Mouse (Mus musculus) testis, adult 2 months (tissue): ENCODE data around the gene Ell.

Source experiments
- CTCF ChIP-seq: fragments of 200-500 bp; IDR thresholded peaks from 2 replicates; pipeline ENCODE4 v1.5.1; 2012; ENCODE audit warnings: low read depth, mild to moderate bottlenecking, inconsistent platforms, low read length, moderate library complexity; ENCODE audit not compliant: control insufficient read depth, insufficient read depth, insufficient replicate concordance
- POLR2A ChIP-seq: fragments of 200-500 bp; IDR thresholded peaks from 2 replicates; pipeline ENCODE4 v1.6.1; 2012; ENCODE audit warnings: low read depth, mild to moderate bottlenecking, inconsistent platforms, low read length, moderate library complexity; ENCODE audit not compliant: control insufficient read depth

- TF ChIP-seq POLR2A = no peak
- TF ChIP-seq CTCF = no peak
Observed at GRCm38 (mm10) chr8:70601271-70601649, 62.0 kb downstream of the Ell start.
